Mouse (Mus musculus): ENCODE results near the gene Gxylt2. TPM values are rescaled to one million over a fixed set of nuclear protein-coding genes. Genes with fewer than 3 reads are reported as not detected.

Gxylt2 gene
- total and polyA plus RNA-seq, 3 experiments, result 0.03 TPM; not detected in 2

GRCm38 (mm10) chr6:100824381-100824965 is 119.9 kb downstream of the Gxylt2 start:
- no peak for TF ChIP-seq CHD2 (IDR thresholded peaks at IDR 0.05; ENCODE audit: low read length)
- TF ChIP-seq BHLHE40 (IDR thresholded peaks at IDR 0.05; ENCODE audit: low read depth, low read length), result peak; percentile 88
- TF ChIP-seq EP300 (IDR thresholded peaks at IDR 0.05; ENCODE audit: low read length), result peak; percentile 29; the same call in 1 of the 2 replicates
- TF ChIP-seq TCF12 (IDR thresholded peaks at IDR 0.05; ENCODE audit: low read depth, low read length), result no peak
- TF ChIP-seq MXI1 (IDR thresholded peaks at IDR 0.05; ENCODE audit: low read depth, low read length), result peak; percentile 56; the same call in 1 of the 2 replicates
- TF ChIP-seq RAD21 (IDR thresholded peaks at IDR 0.05; ENCODE audit: low read depth, low read length), result no peak
- peak; percentile 23; the same call in 1 of the 2 replicates for TF ChIP-seq IRF4 (IDR thresholded peaks at IDR 0.05; ENCODE audit: low read depth, low read length)
- no peak for TF ChIP-seq E2F4 (IDR thresholded peaks at IDR 0.05; ENCODE audit: insufficient replicate concordance, low read depth, low read length)
- no peak for TF ChIP-seq SMC3 (IDR thresholded peaks at IDR 0.05; ENCODE audit: low read depth, low read length)
- peak; percentile 49; the same call in 1 of the 2 replicates for TF ChIP-seq MAZ (IDR thresholded peaks at IDR 0.05; ENCODE audit: low read depth, low read length)
- TF ChIP-seq MAX (IDR thresholded peaks at IDR 0.05; ENCODE audit: low read length), result peak; percentile 36; the same call in 1 of the 2 replicates
- TF ChIP-seq MYC (IDR thresholded peaks at IDR 0.05; ENCODE audit: low read depth, low read length), result 0 out of 2 replicates have a peak, but pooled peaks have one; percentile 27
- TF ChIP-seq CTCF (conservative IDR thresholded peaks at IDR 0.05 in 1 of 2, IDR thresholded peaks at IDR 0.05 in 1 of 2; ENCODE audit: low read depth in 2 of 2, low read length in 2 of 2), result no peak
- TF ChIP-seq ZC3H11A (IDR thresholded peaks at IDR 0.05; ENCODE audit: low read depth, low read length), result no peak
- TF ChIP-seq TBP (conservative IDR thresholded peaks at IDR 0.05; ENCODE audit: low read depth, low read length), result no peak
- TF ChIP-seq KAT2A (IDR thresholded peaks at IDR 0.05; ENCODE audit: insufficient replicate concordance, low read length), result no peak
- no peak for TF ChIP-seq JUN (IDR thresholded peaks at IDR 0.05; ENCODE audit: insufficient read depth, low read depth, low read length)
- no peak for TF ChIP-seq USF1 (IDR thresholded peaks at IDR 0.05; ENCODE audit: low read depth, low read length)
- no peak for TF ChIP-seq JUND (conservative IDR thresholded peaks at IDR 0.05; ENCODE audit: low read depth, low read length)
- TF ChIP-seq NELFE (IDR thresholded peaks at IDR 0.05; ENCODE audit: low read depth, low read length), result no peak
- Histone ChIP-seq H3K36me3 (replicated peaks in 1 of 2; ENCODE audit: control insufficient read depth in 1 of 2, insufficient read depth in 1 of 2, low read length in 1 of 2) (no peaks in the 10 kb centered on the region), H3K9me3 (replicated peaks; ENCODE audit: low read length) (no peaks in the 10 kb centered on the region), H3K4me1 (ENCODE audit: control insufficient read depth in 1 of 2, insufficient read depth in 2 of 2) (peaks cover 6 to 48% of the 10 kb centered on the region in 2 experiments; a peak in 3 of 4 replicates), H3K27ac (ENCODE audit: insufficient read depth, low read depth) (no peak overlapping the region), H3K9ac (ENCODE audit: insufficient read depth, low read depth) (no peak overlapping the region), H3K4me3 (replicated peaks in 1 of 3; ENCODE audit: low read depth in 2 of 3, low read length in 2 of 3, poor library complexity in 1 of 3) (no peak overlapping the region), H3K4me2 (ENCODE audit: insufficient read depth, low read depth, poor library complexity, severe bottlenecking) (no peak overlapping the region), H3K27me3 (replicated peaks) (no peaks in the 10 kb centered on the region), H3K79me2 (replicated peaks; ENCODE audit: control insufficient read depth, extremely low read depth, insufficient read depth, poor library complexity, severe bottlenecking) (no peaks in the 10 kb centered on the region)
- dilution Hi-C loops (cut with MboI; ENCODE audit: extremely low pct_ligation_motif_present, extremely low pct_unique_long_range_greater_than_20kb, low sequenced_read_pairs) (no loop called here), in situ Hi-C loops (cut with MboI; ENCODE audit: low pct_ligation_motif_present, low pct_unique_long_range_greater_than_20kb, low sequenced_read_pairs) (no loop called here)
- peak; percentile 64 for DNase-seq (ENCODE audit: extremely low read depth)

GRCm38 (mm10) chr6:100826046-100826445 is 121.5 kb downstream of the Gxylt2 start:
- in situ Hi-C loops (cut with MboI; ENCODE audit: low pct_ligation_motif_present, low pct_unique_long_range_greater_than_20kb, low sequenced_read_pairs) (no loop called here), dilution Hi-C loops (cut with MboI; ENCODE audit: extremely low pct_ligation_motif_present, extremely low pct_unique_long_range_greater_than_20kb, low sequenced_read_pairs) (no loop called here)
- H3K36me3 ChIP-seq (replicated peaks in 1 of 2; ENCODE audit: control insufficient read depth in 1 of 2, insufficient read depth in 1 of 2, low read length in 1 of 2), result no peaks in the 10 kb centered on the region
- no peak overlapping the region for H3K4me2 ChIP-seq (ENCODE audit: insufficient read depth, low read depth, poor library complexity, severe bottlenecking)
- H3K9me3 ChIP-seq (replicated peaks; ENCODE audit: low read length), result peaks cover 3% of the 10 kb centered on the region
- H3K4me3 ChIP-seq (replicated peaks in 1 of 3; ENCODE audit: low read depth in 2 of 3, low read length in 2 of 3, poor library complexity in 1 of 3), result no peak overlapping the region
- H3K4me1 ChIP-seq (ENCODE audit: control insufficient read depth in 1 of 2, insufficient read depth in 2 of 2), result peaks cover 6 to 62% of the 10 kb centered on the region in 2 experiments; a peak in 3 of 4 replicates
- no peaks in the 10 kb centered on the region for H3K27me3 ChIP-seq (replicated peaks)
- no peaks in the 10 kb centered on the region for H3K79me2 ChIP-seq (replicated peaks; ENCODE audit: control insufficient read depth, extremely low read depth, insufficient read depth, poor library complexity, severe bottlenecking)
- no peak for DNase-seq (ENCODE audit: extremely low read depth)
- no peak overlapping the region for H3K27ac ChIP-seq (ENCODE audit: insufficient read depth, low read depth)
- H3K9ac ChIP-seq (ENCODE audit: insufficient read depth, low read depth), result no peak overlapping the region
- no peak for TF ChIP-seq SMC3 (IDR thresholded peaks at IDR 0.05; ENCODE audit: low read depth, low read length)
- no peak for TF ChIP-seq RAD21 (IDR thresholded peaks at IDR 0.05; ENCODE audit: low read depth, low read length)
- no peak for TF ChIP-seq JUN (IDR thresholded peaks at IDR 0.05; ENCODE audit: insufficient read depth, low read depth, low read length)
- TF ChIP-seq CTCF (conservative IDR thresholded peaks at IDR 0.05 in 1 of 2, IDR thresholded peaks at IDR 0.05 in 1 of 2; ENCODE audit: low read depth in 2 of 2, low read length in 2 of 2), result no peak
- TF ChIP-seq CHD2 (IDR thresholded peaks at IDR 0.05; ENCODE audit: low read length), result no peak

All from CH12.LX (cell line).